Mouse (Mus musculus) embryonic facial prominence, embryonic 11.5 days (tissue): ENCODE measurements at regions not wholly inside any gene's neighbourhood (a gene's known extent, or its start where the extent isn't known, plus 50 kb on each side); places are given as distances from the start of the nearest gene placed in this dataset.

Experiments used
- ATAC-seq: fragments of 200-750 bp; cut with Nextera tagmentation; replicated peaks from 2 replicates; pipeline ENCODE4 v1.8.0; 2017; ENCODE audit warnings: low read depth; ENCODE audit not compliant: insufficient number of reproducible peaks, low FRiP score, low TSS enrichment
- DNase-seq: peaks from one replicate; pipeline ENCODE4 v3.0.0-alpha.2; 2015; ENCODE audit warnings: low spot score
- H3K27ac ChIP-seq: fragments of 300-500 bp; sonication (generic); replicated peaks from 2 replicates; pipeline ENCODE4 v1.5.1; 2014; ENCODE audit warnings: mild to moderate bottlenecking, low read depth, low read length, control low read depth
- H3K27me3 ChIP-seq: fragments of 300-500 bp; sonication (generic); 2 replicates; pipeline ENCODE4 v1.6.1; 2014; ENCODE audit warnings: mild to moderate bottlenecking, low read length, moderate library complexity, mixed read lengths; ENCODE audit not compliant: control insufficient read depth, insufficient read depth
- H3K36me3 ChIP-seq: fragments of 300-500 bp; sonication (generic); replicated peaks from 2 replicates; pipeline ENCODE4 v1.6.1; 2014; ENCODE audit warnings: low read depth, mild to moderate bottlenecking, low read length, moderate library complexity, mixed read lengths; ENCODE audit not compliant: control insufficient read depth, insufficient read depth
- H3K4me1 ChIP-seq: fragments of 300-500 bp; sonication (generic); 2 replicates; pipeline ENCODE4 v1.6.1; 2014; ENCODE audit warnings: low read length, mixed read lengths; ENCODE audit not compliant: control insufficient read depth, insufficient read depth
- H3K4me2 ChIP-seq: fragments of 300-500 bp; sonication (generic); 2 replicates; pipeline ENCODE4 v1.6.1; 2014; ENCODE audit warnings: low read depth, mild to moderate bottlenecking, control low read depth, low read length, moderate library complexity
- H3K4me3 ChIP-seq: fragments of 300-500 bp; sonication (generic); 2 replicates; pipeline ENCODE4 v1.5.1; 2014; ENCODE audit warnings: low read depth, low read length, control low read depth
- H3K9ac ChIP-seq: fragments of 300-500 bp; sonication (generic); replicated peaks from 2 replicates; pipeline ENCODE4 v1.6.1; 2014; ENCODE audit warnings: mild to moderate bottlenecking, control low read depth, low read length
- H3K9me3 ChIP-seq: fragments of 300-500 bp; sonication (generic); replicated peaks from 2 replicates; pipeline ENCODE4 v1.6.1; 2016; ENCODE audit warnings: mild to moderate bottlenecking, low read length, inconsistent platforms, mixed read lengths; ENCODE audit not compliant: control insufficient read depth
- WGBS: fragments of 180-500 bp; shearing (Covaris S2); extraction: QIAGEN DNeasy Blood & Tissue Kit; methylation state at CpG from one replicate; pipeline ENCODE4 v1.1.7; 2014; 5-methylcytosine and 5-hydroxymethylcytosine counted together

GRCm38 (mm10) chr9:74342176-74342575, 232.0 kb downstream of the Wdr72 start:
- Histone ChIP-seq H3K9me3 (no peaks in the 10 kb centered on the region), H3K9ac (no peak overlapping the region), H3K27ac (no peak overlapping the region), H3K27me3 (no peaks in the 10 kb centered on the region), H3K36me3 (no peaks in the 10 kb centered on the region), H3K4me2 (no peak overlapping the region), H3K4me3 (no peak overlapping the region), H3K4me1 (no peaks in the 10 kb centered on the region)
- DNase-seq: no peak
- 74% methylated on average over 1 of the region's 1 CpGs for WGBS
- no peak for ATAC-seq

- Histone ChIP-seq H3K4me3 (no peak overlapping the region), H3K36me3 (no peaks in the 10 kb centered on the region), H3K27ac (no peak overlapping the region), H3K4me2 (no peak overlapping the region), H3K9ac (no peak overlapping the region), H3K27me3 (no peaks in the 10 kb centered on the region), H3K4me1 (no peaks in the 10 kb centered on the region), H3K9me3 (no peaks in the 10 kb centered on the region)
- ATAC-seq (no peak), DNase-seq (no peak)
- 64% methylated on average over 7 of the region's 7 CpGs for WGBS
Measured at GRCm38 (mm10) chr9:74345027-74345426, 234.9 kb downstream of the Wdr72 start.

- 26% methylated on average over 2 of the region's 2 CpGs for WGBS
- no peak for DNase-seq
- ATAC-seq: no peak
- H3K4me1 ChIP-seq: no peaks in the 10 kb centered on the region
- H3K9ac ChIP-seq: no peak overlapping the region
- no peaks in the 10 kb centered on the region for H3K9me3 ChIP-seq
- H3K4me2 ChIP-seq: no peak overlapping the region
- no peaks in the 10 kb centered on the region for H3K27me3 ChIP-seq
- no peak overlapping the region for H3K27ac ChIP-seq
- no peaks in the 10 kb centered on the region for H3K36me3 ChIP-seq
- H3K4me3 ChIP-seq: no peak overlapping the region
Measured at GRCm38 (mm10) chr9:74348776-74349175, 238.6 kb downstream of the Wdr72 start.

- H3K9ac ChIP-seq: no peak overlapping the region
- WGBS: 31% methylated on average over 3 of the region's 3 CpGs
- H3K4me3 ChIP-seq: no peak overlapping the region
- no peaks in the 10 kb centered on the region for H3K36me3 ChIP-seq
- no peaks in the 10 kb centered on the region for H3K9me3 ChIP-seq
- H3K4me2 ChIP-seq: no peak overlapping the region
- H3K27ac ChIP-seq: no peak overlapping the region
- H3K4me1 ChIP-seq: no peaks in the 10 kb centered on the region
- no peak for ATAC-seq
- DNase-seq: no peak
- H3K27me3 ChIP-seq: no peaks in the 10 kb centered on the region
Measured at GRCm38 (mm10) chr9:74365930-74366438, 255.8 kb downstream of the Wdr72 start.

GRCm38 (mm10) chr9:74376191-74376590, 266.0 kb downstream of the Wdr72 start:
- H3K27ac ChIP-seq: no peak overlapping the region
- H3K36me3 ChIP-seq: no peaks in the 10 kb centered on the region
- DNase-seq (no peak), ATAC-seq (no peak)
- no peak overlapping the region for H3K9ac ChIP-seq
- no peak overlapping the region for H3K4me3 ChIP-seq
- no peaks in the 10 kb centered on the region for H3K27me3 ChIP-seq
- H3K4me2 ChIP-seq: no peak overlapping the region
- H3K9me3 ChIP-seq: no peaks in the 10 kb centered on the region
- no peaks in the 10 kb centered on the region for H3K4me1 ChIP-seq

- ATAC-seq (no peak), DNase-seq (no peak)
- Histone ChIP-seq H3K4me1 (no peaks in the 10 kb centered on the region), H3K27ac (no peak overlapping the region), H3K4me3 (no peak overlapping the region), H3K9ac (no peak overlapping the region), H3K9me3 (no peaks in the 10 kb centered on the region), H3K36me3 (no peaks in the 10 kb centered on the region), H3K27me3 (no peaks in the 10 kb centered on the region), H3K4me2 (no peak overlapping the region)
Measured at GRCm38 (mm10) chr9:74377204-74377603, 267.0 kb downstream of the Wdr72 start.

- DNase-seq: no peak
- WGBS: 66% methylated on average over 8 of the region's 8 CpGs
- ATAC-seq: no peak
Measured at GRCm38 (mm10) chr9:74384206-74384896, 274.2 kb downstream of the Wdr72 start.

GRCm38 (mm10) chr9:74425594-74425993, 315.4 kb downstream of the Wdr72 start:
- 89% methylated on average over 2 of the region's 2 CpGs for WGBS
- no peaks in the 10 kb centered on the region for H3K27me3 ChIP-seq

More at GRCm38 (mm10) chr9:74384206-74384896, 274.2 kb downstream of the Wdr72 start:
- H3K9ac ChIP-seq: no peak overlapping the region
- no peaks in the 10 kb centered on the region for H3K4me1 ChIP-seq
- no peaks in the 10 kb centered on the region for H3K27me3 ChIP-seq
- H3K27ac ChIP-seq: no peak overlapping the region
- H3K4me2 ChIP-seq: no peak overlapping the region
- no peaks in the 10 kb centered on the region for H3K36me3 ChIP-seq
- H3K9me3 ChIP-seq: no peaks in the 10 kb centered on the region
- H3K4me3 ChIP-seq: no peak overlapping the region

More at GRCm38 (mm10) chr9:74425594-74425993, 315.4 kb downstream of the Wdr72 start:
- no peaks in the 10 kb centered on the region for H3K9me3 ChIP-seq
- H3K27ac ChIP-seq: no peak overlapping the region
- DNase-seq: no peak
- no peak overlapping the region for H3K9ac ChIP-seq
- no peak overlapping the region for H3K4me3 ChIP-seq
- no peak overlapping the region for H3K4me2 ChIP-seq
- no peaks in the 10 kb centered on the region for H3K4me1 ChIP-seq
- H3K36me3 ChIP-seq: no peaks in the 10 kb centered on the region
- ATAC-seq: no peak
